Mouse (Mus musculus) small intestine, adult 2 months (tissue): ENCODE measurements at regions not wholly inside any gene's neighbourhood (a gene's known extent, or its start where the extent isn't known, plus 50 kb on each side); places are given as distances from the start of the nearest gene placed in this dataset.

ENCODE experiments used
- CTCF ChIP-seq: fragments of 200-500 bp; IDR thresholded peaks from 2 replicates; pipeline ENCODE4 v1.5.1; 2012; ENCODE audit warnings: low read depth, mild to moderate bottlenecking, control low read depth, inconsistent platforms, low read length, moderate library complexity, mixed read lengths; ENCODE audit not compliant: insufficient replicate concordance, insufficient read length; ENCODE audit errors: extremely low read depth
- POLR2A ChIP-seq: fragments of 200-500 bp; IDR thresholded peaks from 2 replicates; pipeline ENCODE4 v1.6.1; 2012; ENCODE audit warnings: low read depth, mild to moderate bottlenecking, control low read depth, inconsistent platforms, low read length, moderate library complexity

DNA sequence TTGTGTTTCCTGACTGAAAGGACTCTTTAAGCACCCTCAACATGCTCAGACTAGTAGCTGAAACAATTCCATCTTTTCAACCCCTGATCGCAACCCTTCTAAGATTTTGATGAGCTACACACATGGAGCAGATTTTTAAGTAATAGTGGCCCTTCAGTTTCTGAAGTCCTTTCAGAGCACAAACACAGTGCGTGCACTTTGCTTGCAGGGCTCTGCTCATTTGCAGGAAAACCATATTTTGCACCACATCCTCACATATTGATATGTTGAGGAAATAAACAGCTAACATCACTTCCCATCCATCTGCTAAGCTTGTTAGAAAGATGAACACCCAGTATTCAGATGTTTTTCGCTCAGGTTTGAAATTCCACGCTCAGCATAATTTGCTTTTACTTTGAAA is 344.6 kb upstream of the Acvr2a start:
- TF ChIP-seq POLR2A (no peak), CTCF (no peak)
